Mouse (Mus musculus) G1E (cell line): ENCODE measurements around the gene Hsdl1. TPM values are rescaled to one million over a fixed set of nuclear protein-coding genes. Genes with fewer than 3 reads are reported as not detected.

ENCODE experiments used
- ATAC-seq: 2 replicates; pipeline ENCODE4 v1.8.0; 2016; ENCODE audit warnings: mild to moderate bottlenecking; ENCODE audit not compliant: insufficient number of reproducible peaks, poor library complexity, low FRiP score, severe bottlenecking; ENCODE audit errors: extremely low read depth
- DNase-seq: peaks from one replicate; pipeline ENCODE4 v3.0.0; 2012; ENCODE audit warnings: low spot score
- H3K27me3 ChIP-seq: 2 replicates; pipeline ENCODE4 v1.6.1; 2012; ENCODE audit warnings: mild to moderate bottlenecking, low read length, inconsistent platforms; ENCODE audit not compliant: insufficient read depth
- H3K36me3 ChIP-seq: replicated peaks from 2 replicates; pipeline ENCODE3; 2012; ENCODE audit warnings: mild to moderate bottlenecking, inconsistent platforms
- H3K4me1 ChIP-seq: 2 replicates; pipeline ENCODE4 v1.6.1; 2012; ENCODE audit warnings: low read depth, low read length, inconsistent platforms, mixed read lengths; ENCODE audit not compliant: insufficient read depth
- H3K4me3 ChIP-seq: 2 replicates; pipeline ENCODE4 v1.5.1; 2012; ENCODE audit warnings: low read depth, mild to moderate bottlenecking, inconsistent platforms, low read length, moderate library complexity, mixed read lengths
- H3K9me3 ChIP-seq: replicated peaks from 2 replicates; pipeline ENCODE4 v1.6.1; 2012; ENCODE audit warnings: inconsistent platforms
- CTCF ChIP-seq: IDR thresholded peaks from 2 replicates; pipeline ENCODE4 v1.5.1; 2012; ENCODE audit warnings: low read depth, low read length, inconsistent platforms, mixed read lengths
- GATA1 ChIP-seq: IDR thresholded peaks from 2 replicates; pipeline ENCODE4 v1.6.1; 2012; ENCODE audit warnings: borderline replicate concordance, low read length, inconsistent platforms, mixed read lengths
- GATA2 ChIP-seq: IDR thresholded peaks from 2 replicates; pipeline ENCODE4 v1.6.1; 2012; ENCODE audit warnings: low read depth, low read length, inconsistent platforms, borderline replicate concordance
- POLR2AphosphoS5 ChIP-seq: IDR thresholded peaks from 2 replicates; pipeline ENCODE4 v1.6.1; 2012; ENCODE audit warnings: low read depth, low read length, inconsistent platforms; ENCODE audit not compliant: insufficient replicate concordance
- TAL1 ChIP-seq: conservative IDR thresholded peaks from 2 replicates; pipeline ENCODE4 v1.6.1; 2012; ENCODE audit warnings: low read depth, low read length, inconsistent platforms, mixed read lengths
- polyA plus RNA-seq: library from polyadenylated mRNA; stranded (reverse); fragments of >175 nt; gene quantifications from 2 replicates; pipeline ENCODE4 v1.2.3, GENCODE M21; 2012
- total RNA-seq, 2 experiments: library from RNA; stranded (forward) in 1 of 2; stranded (reverse) in 1 of 2; fragments of 200-1000 nt in 1 of 2; fragments of >200 nt in 1 of 2; fragmentation: Nextera tagmentation in 1 of 2; gene quantifications; 2 replicates each; pipeline ENCODE4 v1.2.3; 2014 to 2017

Hsdl1 gene
- total and polyA plus RNA-seq, 3 experiments = 22.7 to 56.7 (median 42.2) TPM

DNA sequence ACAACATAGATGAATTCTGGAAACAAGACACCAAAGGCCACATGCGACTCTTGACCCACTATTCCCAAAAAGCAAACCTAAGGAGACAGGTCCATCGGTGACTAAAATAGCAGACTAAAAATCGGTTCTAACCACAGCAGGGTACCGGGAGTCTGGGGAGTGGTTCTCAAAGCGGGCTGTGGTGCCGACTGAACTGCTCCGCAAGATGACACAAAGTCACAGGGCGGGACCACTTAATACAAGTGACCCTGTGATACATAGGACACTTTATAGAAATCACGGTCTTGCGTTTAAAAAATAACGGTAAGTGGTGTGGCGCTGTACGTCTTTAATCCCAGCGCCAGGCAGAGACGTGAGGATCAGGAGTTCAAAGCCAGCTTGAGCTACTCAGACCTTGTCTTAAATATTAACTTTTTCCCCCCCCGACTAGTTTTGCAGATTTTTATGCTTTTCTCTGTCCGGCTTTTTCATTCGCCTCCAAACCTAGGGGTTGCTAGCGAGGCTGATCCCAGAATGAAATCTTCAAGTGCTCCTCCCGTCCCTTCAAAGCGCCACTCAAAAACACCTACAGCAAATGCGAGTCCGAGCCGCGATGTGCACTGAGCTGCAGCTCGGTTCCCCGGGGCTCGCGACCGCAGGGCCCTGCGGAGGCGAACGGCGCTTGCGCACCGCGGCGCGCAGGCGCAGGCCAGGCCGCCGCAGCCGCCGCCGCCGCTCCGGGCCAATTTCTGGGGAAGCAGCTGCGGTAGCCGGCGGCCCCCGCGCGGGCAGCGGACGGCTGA, 17.0 kb downstream of the Hsdl1 start:
- peak; percentile 81 for DNase-seq

DNA sequence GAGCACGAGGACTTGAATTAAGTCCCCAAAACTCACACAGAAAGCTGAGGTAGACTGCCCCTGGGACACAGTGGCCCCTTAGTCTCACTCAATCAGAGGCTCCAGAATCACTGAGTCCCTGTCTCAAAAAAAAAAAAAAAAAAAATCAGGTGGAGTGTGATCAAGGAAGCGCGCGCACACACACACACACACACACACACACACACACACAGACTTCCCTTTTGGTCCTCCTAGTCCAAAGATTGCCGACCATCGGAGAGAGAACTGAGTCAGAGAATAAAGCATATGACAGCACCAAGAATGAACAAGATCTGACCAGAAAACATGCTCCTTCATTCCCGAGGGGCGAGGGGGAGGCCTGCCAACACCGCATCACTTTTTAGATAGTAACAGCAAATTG, 17.9 kb downstream of the Hsdl1 start:
- TF ChIP-seq TAL1 = no peak
- no peak for TF ChIP-seq GATA1
- TF ChIP-seq GATA2 = no peak
- no peak for TF ChIP-seq POLR2AphosphoS5
- TF ChIP-seq CTCF = no peak
- H3K4me1 ChIP-seq = peaks cover 57% of the 10 kb centered on the region
- H3K27me3 ChIP-seq = no peaks in the 10 kb centered on the region
- H3K9me3 ChIP-seq = no peaks in the 10 kb centered on the region
- DNase-seq (no peak), ATAC-seq (no peak)
- peak overlapping the region; percentile 81; the same call in 1 of the 2 replicates for H3K4me3 ChIP-seq
- H3K36me3 ChIP-seq = peaks cover 68% of the 10 kb centered on the region

More for the DNA sequence above, 17.0 kb downstream of the Hsdl1 start:
- no peak for ATAC-seq
- Histone ChIP-seq H3K27me3 (no peaks in the 10 kb centered on the region), H3K36me3 (peaks cover 70% of the 10 kb centered on the region), H3K4me1 (peaks cover 52% of the 10 kb centered on the region), H3K9me3 (no peaks in the 10 kb centered on the region), H3K4me3 (peak overlapping the region; percentile 81)
- TF ChIP-seq POLR2AphosphoS5 = no peak
- no peak for TF ChIP-seq GATA1
- TF ChIP-seq GATA2 = no peak
- no peak for TF ChIP-seq CTCF

DNA sequence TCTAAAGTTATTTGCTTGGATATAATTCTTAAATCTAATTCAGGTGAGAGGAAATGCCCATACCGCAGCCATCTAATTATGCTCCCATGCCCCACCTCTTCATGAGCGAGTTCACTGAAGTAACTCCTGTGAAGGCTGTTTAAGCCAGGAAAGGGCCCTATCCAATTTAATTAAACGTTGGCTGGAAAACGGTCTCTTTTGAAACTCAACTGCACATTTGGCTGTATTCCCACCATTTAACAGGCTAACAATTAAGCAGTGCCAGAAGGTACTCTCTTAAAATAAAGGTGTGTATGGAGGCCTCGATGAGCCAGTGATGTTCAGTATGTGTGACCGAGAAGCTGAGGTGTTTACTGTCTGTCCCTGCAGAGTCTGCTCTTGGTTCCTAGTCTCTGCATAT, 19.1 kb downstream of the Hsdl1 start:
- DNase-seq (no peak), ATAC-seq (no peak)
- H3K4me1 ChIP-seq = peaks cover 60% of the 10 kb centered on the region
- peaks cover 70% of the 10 kb centered on the region for H3K36me3 ChIP-seq
- TF ChIP-seq CTCF (no peak), POLR2AphosphoS5 (no peak), GATA1 (no peak), GATA2 (no peak), TAL1 (no peak)
- H3K9me3 ChIP-seq = no peaks in the 10 kb centered on the region
- H3K4me3 ChIP-seq = no peak overlapping the region
- H3K27me3 ChIP-seq = no peaks in the 10 kb centered on the region

DNA sequence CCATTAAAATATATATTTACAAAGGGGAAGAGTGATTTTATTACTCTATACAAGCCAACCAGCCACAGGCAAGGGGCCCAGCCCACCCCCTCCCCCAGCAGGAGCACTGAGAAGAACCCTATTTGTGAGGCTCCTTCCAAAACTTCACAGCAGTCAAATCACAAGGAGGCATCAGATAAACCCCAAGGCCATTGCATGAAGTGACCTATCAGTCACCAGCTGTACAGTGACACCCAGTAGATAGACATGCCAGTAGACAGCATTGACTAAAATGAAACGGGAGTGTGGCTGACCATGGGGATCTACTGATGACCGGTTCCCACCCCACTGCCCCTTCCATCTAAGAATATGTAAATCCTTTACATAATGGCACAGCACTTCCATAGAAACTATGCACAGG, 22.0 kb downstream of the Hsdl1 start:
- Histone ChIP-seq H3K4me1 (peaks cover 60% of the 10 kb centered on the region), H3K4me3 (no peak overlapping the region), H3K27me3 (no peaks in the 10 kb centered on the region), H3K9me3 (no peaks in the 10 kb centered on the region), H3K36me3 (peaks cover 81% of the 10 kb centered on the region)
- DNase-seq (no peak), ATAC-seq (0 out of 2 replicates have a peak, but pooled peaks have one; percentile 15)
- TF ChIP-seq GATA2 = no peak
- TF ChIP-seq TAL1 = no peak
- no peak for TF ChIP-seq POLR2AphosphoS5
- no peak for TF ChIP-seq CTCF
- TF ChIP-seq GATA1 = no peak

DNA sequence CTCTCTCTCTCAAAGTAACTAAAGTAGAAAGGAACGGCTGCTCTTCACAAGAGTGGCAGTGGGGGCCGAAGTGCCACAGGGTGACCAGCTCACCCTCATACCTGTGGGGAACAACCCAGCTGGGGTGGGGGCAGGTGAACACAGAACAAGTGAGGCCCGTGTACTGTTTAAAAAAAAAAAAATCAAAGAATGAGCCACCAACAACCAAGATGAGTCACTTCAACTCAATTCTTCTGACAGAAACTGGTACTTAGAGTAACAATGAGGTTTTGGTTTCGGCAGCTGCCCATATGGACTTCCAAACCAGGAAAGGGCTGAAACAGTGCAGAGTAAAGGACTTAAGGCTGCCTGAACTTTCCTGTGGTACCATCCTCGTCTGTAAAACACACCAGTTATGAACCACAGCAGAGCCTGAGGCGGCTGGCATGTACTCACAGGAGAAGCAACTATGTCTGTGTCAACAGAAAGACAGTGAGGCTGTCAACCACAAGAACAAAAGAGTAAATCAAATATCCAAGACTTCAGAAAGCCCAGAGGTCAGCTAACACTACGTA, 26.3 kb downstream of the Hsdl1 start:
- Histone ChIP-seq H3K27me3 (no peaks in the 10 kb centered on the region), H3K36me3 (peaks cover 91% of the 10 kb centered on the region), H3K4me3 (no peak overlapping the region), H3K9me3 (no peaks in the 10 kb centered on the region), H3K4me1 (peaks cover 29% of the 10 kb centered on the region)
- DNase-seq = no peak
- ATAC-seq = no peak
- TF ChIP-seq CTCF (no peak), TAL1 (no peak)

DNA sequence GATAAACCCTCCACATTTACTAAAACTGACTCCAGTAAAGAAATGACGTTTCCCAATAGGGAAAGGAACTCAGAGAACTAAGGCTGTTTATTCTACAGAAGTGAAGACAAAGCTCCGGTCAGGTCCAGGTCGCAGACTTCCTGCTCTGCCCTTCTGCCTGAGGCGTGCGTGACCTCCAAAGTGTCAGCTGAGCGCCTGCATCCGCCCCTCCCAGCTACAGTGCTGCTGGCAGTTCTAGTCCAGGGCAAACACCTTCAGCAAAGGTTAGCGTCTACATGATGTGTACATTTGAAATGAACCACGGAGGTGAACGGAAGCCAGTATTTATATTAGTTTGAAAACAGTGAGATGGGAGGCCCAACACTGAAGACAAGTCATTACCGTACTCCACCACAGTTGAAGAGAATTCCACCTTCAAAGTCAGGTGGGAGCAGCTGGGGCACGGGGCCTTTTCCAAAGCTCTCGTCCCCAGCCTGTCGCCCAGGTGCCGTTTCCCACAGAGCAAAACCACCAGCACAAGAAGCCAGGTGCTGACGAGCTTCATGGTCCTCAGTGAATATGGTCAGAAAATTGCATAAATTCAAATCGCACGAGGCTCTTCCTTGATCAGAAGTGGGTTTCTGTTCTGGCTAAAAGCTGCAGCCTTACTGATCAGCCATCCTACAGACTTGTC, 27.8 kb downstream of the Hsdl1 start:
- Histone ChIP-seq H3K9me3 (no peaks in the 10 kb centered on the region), H3K36me3 (peaks cover 95% of the 10 kb centered on the region), H3K4me1 (peaks cover 20% of the 10 kb centered on the region), H3K27me3 (no peaks in the 10 kb centered on the region), H3K4me3 (no peak overlapping the region)
- ATAC-seq (no peak), DNase-seq (no peak)
- TF ChIP-seq CTCF (no peak), GATA2 (no peak), TAL1 (no peak), POLR2AphosphoS5 (no peak), GATA1 (no peak)
